Mouse (Mus musculus): ENCODE results near the gene Smg5.

DNA sequence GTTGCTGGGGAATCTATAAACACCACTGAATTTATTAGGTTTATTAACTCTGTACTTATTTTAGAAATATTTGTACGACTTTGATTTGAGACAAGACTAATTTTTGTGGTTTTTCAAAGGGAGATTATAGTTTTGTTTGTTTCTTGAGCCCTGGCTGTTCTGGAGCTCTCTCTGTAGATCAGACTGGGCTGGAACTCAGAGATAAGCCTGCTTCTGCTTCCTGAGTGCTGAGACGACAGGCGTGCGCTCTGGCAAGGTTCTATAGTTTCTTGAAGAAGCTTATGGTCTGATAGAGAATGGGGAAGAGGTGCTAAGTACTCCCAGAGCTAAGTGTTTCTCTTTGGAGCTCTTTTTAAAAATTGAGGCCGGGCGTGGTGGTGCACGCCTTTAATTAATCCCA lies 2.3 kb downstream of the Smg5 start:
- no peak for TF ChIP-seq CTCF (IDR thresholded peaks at IDR 0.05; ENCODE audit: low read depth)
- TF ChIP-seq EP300 (IDR thresholded peaks at IDR 0.05; ENCODE audit: low read depth), result peak; percentile 57
